Mouse (Mus musculus): ENCODE results near the gene 1700010B08Rik. TPM values are rescaled to one million over a fixed set of nuclear protein-coding genes. Genes with fewer than 3 reads are reported as not detected.
A peak's percentile ranks its signal among the peaks of the same experiment; 100 is the strongest.

Gene 1700010B08Rik
- polyA plus RNA-seq, 1 experiment from 2014 or later, result 0.19 TPM

- Histone ChIP-seq H3K4me2 (no peak overlapping the region), H3K36me3 (replicated peaks) (no peaks in the 10 kb centered on the region), H3K9ac (no peak overlapping the region), H3K4me3 (no peak overlapping the region), H3K27ac (peak overlapping the region; percentile 58; the same call in 1 of the 2 replicates), H3K4me1 (peaks cover 31% of the 10 kb centered on the region), H3K27me3 (replicated peaks) (no peaks in the 10 kb centered on the region), H3K9me3 (no peaks in the 10 kb centered on the region)
- peak; percentile 67; the same call in 1 of the 2 replicates for ATAC-seq (replicated peaks)
- whole genome bisulfite sequencing, result 26% methylated on average over 8 of the region's 8 CpGs
These were observed 36.4 kb downstream of the 1700010B08Rik start for GRCm38 (mm10) chr2:173755433-173756144.

GRCm38 (mm10) chr2:173757624-173758155, 38.5 kb downstream of the 1700010B08Rik start:
- Histone ChIP-seq H3K9me3 (no peaks in the 10 kb centered on the region), H3K27me3 (replicated peaks) (no peaks in the 10 kb centered on the region), H3K4me2 (no peak overlapping the region), H3K36me3 (replicated peaks) (no peaks in the 10 kb centered on the region), H3K4me1 (peaks cover 36% of the 10 kb centered on the region), H3K4me3 (no peak overlapping the region), H3K9ac (no peak overlapping the region), H3K27ac (no peak overlapping the region)
- no peak for ATAC-seq (replicated peaks)
- WGBS, result 85% methylated on average over 8 of the region's 8 CpGs

- H3K4me3 ChIP-seq, result no peak overlapping the region
- peaks cover 44% of the 10 kb centered on the region for H3K4me1 ChIP-seq
- no peak for ATAC-seq (replicated peaks)
- H3K4me2 ChIP-seq, result no peak overlapping the region
- H3K9ac ChIP-seq, result no peak overlapping the region
- no peaks in the 10 kb centered on the region for H3K36me3 ChIP-seq (replicated peaks)
- no peak overlapping the region for H3K27ac ChIP-seq
- no peaks in the 10 kb centered on the region for H3K9me3 ChIP-seq
- H3K27me3 ChIP-seq (replicated peaks), result no peaks in the 10 kb centered on the region
- 80% methylated on average over 6 of the region's 6 CpGs for WGBS
These were observed 41.4 kb downstream of the 1700010B08Rik start for GRCm38 (mm10) chr2:173760607-173761006.

GRCm38 (mm10) chr2:173764629-173765028, 45.4 kb downstream of the 1700010B08Rik start:
- no peak overlapping the region for H3K4me2 ChIP-seq
- H3K4me3 ChIP-seq, result no peak overlapping the region
- no peak overlapping the region for H3K9ac ChIP-seq
- peaks cover 52% of the 10 kb centered on the region for H3K4me1 ChIP-seq
- H3K27ac ChIP-seq, result no peak overlapping the region; the same call in 1 of the 2 replicates
- no peaks in the 10 kb centered on the region for H3K36me3 ChIP-seq (replicated peaks)
- no peaks in the 10 kb centered on the region for H3K27me3 ChIP-seq (replicated peaks)
- no peaks in the 10 kb centered on the region for H3K9me3 ChIP-seq
- 59% methylated on average over 3 of the region's 3 CpGs for WGBS
- ATAC-seq (replicated peaks), result no peak

GRCm38 (mm10) chr2:173767959-173768595, 48.9 kb downstream of the 1700010B08Rik start:
- Histone ChIP-seq H3K4me2 (no peak overlapping the region), H3K4me3 (no peak overlapping the region), H3K4me1 (peaks cover 54% of the 10 kb centered on the region), H3K9ac (no peak overlapping the region), H3K27me3 (replicated peaks) (no peaks in the 10 kb centered on the region), H3K27ac (no peak overlapping the region), H3K36me3 (replicated peaks) (no peaks in the 10 kb centered on the region), H3K9me3 (no peaks in the 10 kb centered on the region)
- ATAC-seq (replicated peaks), result no peak
- 75% methylated on average over 8 of the region's 8 CpGs for WGBS

- WGBS, result 46% methylated on average over 10 of the region's 10 CpGs
- peak overlapping the region; percentile 64 for H3K27ac ChIP-seq
These were observed 50.0 kb downstream of the 1700010B08Rik start for GRCm38 (mm10) chr2:173769183-173769582.

GRCm38 (mm10) chr2:173770620-173771019, 51.4 kb downstream of the 1700010B08Rik start:
- Histone ChIP-seq H3K27ac (peak overlapping the region; percentile 26; the same call in 1 of the 2 replicates), H3K9me3 (no peaks in the 10 kb centered on the region), H3K4me2 (no peak overlapping the region), H3K4me1 (peaks cover 56% of the 10 kb centered on the region), H3K9ac (no peak overlapping the region), H3K36me3 (replicated peaks) (no peaks in the 10 kb centered on the region), H3K4me3 (no peak overlapping the region), H3K27me3 (replicated peaks) (no peaks in the 10 kb centered on the region)
- no peak for ATAC-seq (replicated peaks)
- 56% methylated on average over 5 of the region's 5 CpGs for WGBS

More at GRCm38 (mm10) chr2:173769183-173769582, 50.0 kb downstream of the 1700010B08Rik start:
- H3K27me3 ChIP-seq (replicated peaks), result no peaks in the 10 kb centered on the region
- H3K36me3 ChIP-seq (replicated peaks), result no peaks in the 10 kb centered on the region
- ATAC-seq (replicated peaks), result no peak
- H3K4me3 ChIP-seq, result no peak overlapping the region
- no peak overlapping the region for H3K4me2 ChIP-seq
- peaks cover 57% of the 10 kb centered on the region for H3K4me1 ChIP-seq
- no peaks in the 10 kb centered on the region for H3K9me3 ChIP-seq
- H3K9ac ChIP-seq, result no peak overlapping the region

Small RNA genes lying within 50 kb of the gene (microRNA-seq; reads per million reads assigned to microRNA genes)
- gene Mir6340, result not detected

Other genes starting within 250 kb of the 1700010B08Rik start
- not detected in 2 replicates for gene 1700021F07Rik, start 196.8 kb upstream of the 1700010B08Rik start, polyA plus RNA-seq (2015; fragmentation: Nextera tagmentation; extraction: Ambion mirVana)
- not detected in 2 replicates for gene Ankrd60, start 141.1 kb upstream of the 1700010B08Rik start, polyA plus RNA-seq (2015; fragmentation: Nextera tagmentation; extraction: Ambion mirVana)
- gene Rab22a, start 59.7 kb upstream of the 1700010B08Rik start, polyA plus RNA-seq (2015; fragmentation: Nextera tagmentation; extraction: Ambion mirVana), result 32.8 and 33.8 TPM in 2 replicates
- gene Vapb, start 18.1 kb downstream of the 1700010B08Rik start, polyA plus RNA-seq (2015; fragmentation: Nextera tagmentation; extraction: Ambion mirVana), result 10.8 and 14.3 TPM in 2 replicates

All from midbrain, embryonic 15.5 days (tissue).